Mouse (Mus musculus) thymus, adult 2 months (tissue): ENCODE results near the gene Dbr1. TPM values are rescaled to one million over a fixed set of nuclear protein-coding genes. Genes with fewer than 3 reads are reported as not detected.

Experiments
- DNase-seq: peaks from one replicate; pipeline ENCODE4 v3.0.0; 2021
- H3K27ac ChIP-seq: fragments of 200-500 bp; 2 replicates; pipeline ENCODE4 v1.5.1; 2012; ENCODE audit warnings: low read length, control low read depth; ENCODE audit not compliant: control insufficient read depth, insufficient read depth
- H3K27me3 ChIP-seq: fragments of 200-500 bp; 2 replicates; pipeline ENCODE4 v1.6.1; 2012; ENCODE audit warnings: mild to moderate bottlenecking, low read length, moderate library complexity, mixed read lengths; ENCODE audit not compliant: control insufficient read depth, insufficient read depth
- H3K36me3 ChIP-seq: fragments of 200-500 bp; 2 replicates; pipeline ENCODE4 v1.6.1; 2012; ENCODE audit warnings: mild to moderate bottlenecking, low read length, moderate library complexity; ENCODE audit not compliant: control insufficient read depth, insufficient read depth
- H3K4me1 ChIP-seq: fragments of 200-500 bp; replicated peaks from 2 replicates; pipeline ENCODE4 v1.6.1; 2012; ENCODE audit warnings: low read length; ENCODE audit not compliant: control insufficient read depth, insufficient read depth
- H3K4me3 ChIP-seq: fragments of 200-500 bp; 2 replicates; pipeline ENCODE4 v1.5.1; 2012; ENCODE audit warnings: mild to moderate bottlenecking, low read length, control low read depth, moderate library complexity; ENCODE audit not compliant: control insufficient read depth, insufficient read depth
- CTCF ChIP-seq: fragments of 200-500 bp; IDR thresholded peaks from 2 replicates; pipeline ENCODE4 v1.5.1; 2012; ENCODE audit warnings: mild to moderate bottlenecking, control low read depth, low read length, moderate library complexity, borderline replicate concordance; ENCODE audit not compliant: control insufficient read depth, poor library complexity, insufficient read depth; ENCODE audit errors: extremely low read depth
- POLR2A ChIP-seq: fragments of 200-500 bp; IDR thresholded peaks from 2 replicates; pipeline ENCODE4 v1.6.1; 2012; ENCODE audit warnings: mild to moderate bottlenecking, low read length, control low read depth, moderate library complexity; ENCODE audit not compliant: control insufficient read depth, poor library complexity, insufficient read depth; ENCODE audit errors: extremely low read depth
- WGBS: fragments of 180-500 bp; shearing (Covaris S2); methylation state at CpG from one replicate; pipeline ENCODE4 v1.1.7; 2018; 5-methylcytosine and 5-hydroxymethylcytosine counted together
- polyA plus RNA-seq: library from polyadenylated mRNA; depleted of rRNA; stranded (reverse); fragments of >200 nt; gene quantifications from 2 replicates; pipeline ENCODE4 v1.2.3, GENCODE M21; 2012; rRNA removed

Dbr1 gene
- 18.6 and 20.4 TPM in 2 replicates for polyA plus RNA-seq

- H3K36me3 ChIP-seq, result peaks cover 5% of the 10 kb centered on the region
- peak; percentile 76 for TF ChIP-seq POLR2A
- peak; percentile 54; the same call in 1 of the 2 replicates for TF ChIP-seq CTCF
- DNase-seq, result peak; percentile 93
- peak within 1 kb of the TSS; percentile 4; the same call in 1 of the 2 replicates for H3K27ac ChIP-seq
- no peaks in the 10 kb centered on the region for H3K4me1 ChIP-seq
- H3K27me3 ChIP-seq, result no peaks in the 10 kb centered on the region
- WGBS, result under 1% methylated on average over 57 of the region's 57 CpGs
- H3K4me3 ChIP-seq, result peak within 1 kb of the TSS; percentile 83
Observed at GRCm38 (mm10) chr9:99575677-99576480, at the start of gene Dbr1. Gene Dbr1 (plus strand): TSS chr9:99575799.

- Histone ChIP-seq H3K4me3 (no peak overlapping the region), H3K27me3 (no peaks in the 10 kb centered on the region), H3K27ac (no peak overlapping the region), H3K36me3 (peaks cover 42% of the 10 kb centered on the region), H3K4me1 (no peaks in the 10 kb centered on the region)
- no peak for TF ChIP-seq POLR2A
- no peak for TF ChIP-seq CTCF
- WGBS, result 75% methylated on average over 1 of the region's 1 CpGs
- no peak for DNase-seq
Observed at GRCm38 (mm10) chr9:99531865-99532264, 43.7 kb upstream of the Dbr1 start.

GRCm38 (mm10) chr9:99546259-99546658, 29.3 kb upstream of the Dbr1 start:
- WGBS, result 97% methylated on average over 1 of the region's 1 CpGs
- Histone ChIP-seq H3K36me3 (no peaks in the 10 kb centered on the region), H3K4me1 (no peaks in the 10 kb centered on the region), H3K27ac (no peak overlapping the region), H3K4me3 (no peak overlapping the region), H3K27me3 (no peaks in the 10 kb centered on the region)
- TF ChIP-seq CTCF (no peak), POLR2A (no peak)
- DNase-seq, result no peak

GRCm38 (mm10) chr9:99552068-99552467, 23.5 kb upstream of the Dbr1 start:
- Histone ChIP-seq H3K27me3 (no peaks in the 10 kb centered on the region), H3K36me3 (no peaks in the 10 kb centered on the region), H3K4me3 (no peak overlapping the region), H3K4me1 (no peaks in the 10 kb centered on the region), H3K27ac (no peak overlapping the region)
- 77% methylated on average over 2 of the region's 2 CpGs for WGBS
- DNase-seq, result no peak
- TF ChIP-seq POLR2A (no peak), CTCF (no peak)

- H3K36me3 ChIP-seq, result no peaks in the 10 kb centered on the region
- 96% methylated on average over 2 of the region's 2 CpGs for WGBS
- DNase-seq, result no peak
- no peak overlapping the region for H3K4me3 ChIP-seq
- no peak overlapping the region for H3K27ac ChIP-seq
- peaks cover 2% of the 10 kb centered on the region; the same call in 1 of the 2 replicates for H3K4me1 ChIP-seq
- no peak for TF ChIP-seq POLR2A
- no peak for TF ChIP-seq CTCF
- no peaks in the 10 kb centered on the region for H3K27me3 ChIP-seq
Observed at GRCm38 (mm10) chr9:99553049-99553448, 22.6 kb upstream of the Dbr1 start.

GRCm38 (mm10) chr9:99554052-99554451, 21.5 kb upstream of the Dbr1 start:
- no peak for DNase-seq
- Histone ChIP-seq H3K4me3 (no peak overlapping the region), H3K36me3 (no peaks in the 10 kb centered on the region), H3K27ac (no peak overlapping the region), H3K27me3 (no peaks in the 10 kb centered on the region), H3K4me1 (peaks cover 2% of the 10 kb centered on the region; the same call in 1 of the 2 replicates)
- no peak for TF ChIP-seq POLR2A
- TF ChIP-seq CTCF, result no peak
